Mouse (Mus musculus) embryo, embryonic 11.5 days (tissue): ENCODE measurements at regions not wholly inside any gene's neighbourhood (a gene's known extent, or its start where the extent isn't known, plus 50 kb on each side); places are given as distances from the start of the nearest gene placed in this dataset.
A peak's percentile ranks its signal among the peaks of the same experiment; 100 is the strongest.

Experiments
- DNase-seq: peaks from one replicate; pipeline ENCODE4 v3.0.0-alpha.2; 2012; ENCODE audit warnings: low read depth, low spot score

DNA sequence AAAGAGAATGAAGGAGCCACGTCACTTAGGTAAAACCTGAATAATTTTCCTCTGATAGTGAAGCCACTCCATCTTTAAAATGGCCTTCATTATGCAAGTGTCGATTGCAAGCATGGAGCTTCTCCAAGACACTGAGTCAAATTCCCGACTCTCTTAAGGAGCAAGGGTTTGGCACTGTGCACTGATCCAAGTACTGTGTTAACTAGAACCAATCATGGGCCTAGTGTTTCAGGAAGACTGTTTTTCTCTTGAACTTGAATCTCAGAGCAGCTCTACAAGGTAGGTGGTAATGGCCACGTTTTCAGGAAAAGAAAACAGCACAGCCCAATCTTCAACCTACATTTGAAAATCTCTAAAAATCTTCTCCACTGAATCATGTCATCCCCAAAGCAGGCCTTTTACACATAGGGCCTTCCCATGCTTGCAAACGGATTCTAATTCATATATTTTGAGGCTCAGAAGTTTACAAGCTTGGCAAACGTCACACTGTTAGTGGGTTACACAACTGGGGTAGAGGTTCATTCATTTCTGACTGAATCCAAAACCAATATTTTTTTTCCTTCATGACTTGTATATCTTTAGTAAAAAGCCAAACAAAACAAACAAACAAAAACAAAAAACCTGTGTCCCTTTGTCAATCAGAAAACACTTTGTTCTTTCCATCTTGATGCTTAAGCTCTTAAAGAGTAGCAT lies 342.2 kb upstream of the Zfp462 start:
- DNase-seq: no peak

DNA sequence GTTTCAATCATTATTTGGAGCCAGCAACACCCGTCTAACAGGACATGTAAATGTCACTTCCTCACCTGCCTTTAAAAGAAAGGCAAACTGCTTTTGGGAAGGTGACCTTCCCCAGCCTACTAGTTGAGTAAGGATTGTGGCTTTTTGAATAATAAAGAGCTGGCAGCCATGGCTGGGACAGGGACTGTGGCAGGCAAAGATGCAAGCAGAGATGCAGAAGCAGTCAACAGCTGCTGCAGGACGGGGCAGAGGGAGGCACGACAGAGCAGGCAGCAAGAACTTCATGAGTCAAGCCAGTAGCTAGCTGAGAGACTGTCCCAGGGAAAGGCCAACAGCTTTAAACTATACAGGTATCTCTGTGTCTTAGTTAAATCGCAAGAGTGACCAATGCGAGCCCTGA lies 334.7 kb upstream of the Zfp462 start:
- no peak for DNase-seq

DNA sequence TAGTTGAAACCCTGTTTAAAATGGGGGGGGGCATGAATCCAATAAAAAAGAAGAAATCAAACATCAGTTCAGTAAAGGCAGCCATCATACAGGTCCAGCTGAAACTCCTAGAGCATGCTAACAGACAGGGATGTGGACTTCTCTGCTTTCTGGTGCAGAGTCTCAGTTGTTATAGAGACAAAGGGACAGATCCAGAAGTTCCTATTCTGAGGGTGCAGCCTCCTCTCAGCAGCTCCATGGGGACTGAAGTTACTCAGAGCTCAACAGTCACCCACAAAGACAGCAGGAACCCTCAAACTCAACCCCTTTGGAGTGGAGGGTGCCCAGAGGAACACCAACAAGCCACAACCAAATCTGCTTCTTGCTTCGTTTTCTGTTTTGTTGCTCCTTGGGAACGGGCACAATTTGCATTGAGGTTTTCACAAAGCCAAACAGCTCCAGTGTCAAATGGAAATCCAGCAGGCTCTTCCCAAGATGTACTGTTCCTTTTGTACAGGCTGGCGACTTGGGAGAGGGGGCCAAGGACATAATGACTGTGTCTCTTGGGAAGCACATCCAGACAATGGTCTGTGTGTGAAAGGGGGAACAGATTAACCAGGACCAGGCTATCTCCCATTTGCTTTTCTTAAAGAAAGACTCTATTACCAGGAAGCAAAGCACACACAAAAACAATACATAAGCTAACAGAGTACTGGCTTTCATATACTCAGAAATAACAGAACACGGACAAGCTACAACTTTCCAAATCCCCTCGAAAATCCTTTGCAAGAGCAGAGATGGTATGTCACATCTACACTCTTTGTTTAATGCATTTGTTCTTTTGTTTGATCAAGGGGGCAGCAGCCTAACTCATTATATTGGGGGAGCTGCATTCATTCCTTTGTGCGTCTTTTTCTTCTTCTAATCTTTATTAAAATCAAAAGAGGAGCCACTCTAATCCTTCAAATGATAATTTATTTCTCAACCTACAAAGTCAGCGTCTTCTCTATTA lies 332.6 kb upstream of the Zfp462 start:
- no peak for DNase-seq

DNA sequence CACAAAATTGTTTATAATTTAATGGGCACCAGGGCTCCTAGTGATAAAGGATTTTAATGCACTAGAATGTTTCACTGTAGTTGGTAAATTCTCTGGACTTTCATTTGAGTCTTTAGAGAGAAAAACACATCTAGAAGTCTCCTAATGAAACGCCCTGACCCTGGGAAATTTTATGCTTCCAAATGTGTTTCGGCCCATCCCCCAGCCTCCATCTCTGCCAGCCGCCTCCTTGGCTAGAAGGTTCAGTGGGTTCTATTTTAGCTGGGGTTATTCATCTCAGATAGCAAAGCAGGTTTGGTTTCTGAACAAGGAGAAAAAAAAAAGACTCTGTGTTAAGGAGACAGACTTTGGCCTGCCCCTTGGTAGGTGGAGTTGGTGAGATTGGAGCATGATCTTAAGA lies 331.8 kb upstream of the Zfp462 start:
- DNase-seq: no peak

DNA sequence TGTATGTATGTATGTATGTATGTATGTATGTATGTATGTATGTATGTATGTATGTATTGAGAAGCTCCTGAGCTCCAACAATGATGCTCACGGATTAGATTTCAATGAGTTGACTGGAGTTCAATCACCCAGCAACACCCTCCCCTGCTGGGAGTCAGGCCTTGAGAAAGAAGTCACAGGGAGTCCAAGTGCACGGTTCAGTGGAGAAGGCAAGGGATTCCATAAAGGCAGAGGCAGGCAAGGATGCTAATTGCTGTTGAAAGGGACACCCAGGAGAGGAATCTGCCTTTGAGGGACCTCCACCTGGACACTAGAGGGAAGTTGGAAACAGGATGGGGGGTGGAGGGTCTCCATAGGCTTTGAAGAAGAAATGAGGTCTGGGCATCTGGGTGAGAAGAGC lies 331.2 kb upstream of the Zfp462 start:
- DNase-seq: no peak

DNA sequence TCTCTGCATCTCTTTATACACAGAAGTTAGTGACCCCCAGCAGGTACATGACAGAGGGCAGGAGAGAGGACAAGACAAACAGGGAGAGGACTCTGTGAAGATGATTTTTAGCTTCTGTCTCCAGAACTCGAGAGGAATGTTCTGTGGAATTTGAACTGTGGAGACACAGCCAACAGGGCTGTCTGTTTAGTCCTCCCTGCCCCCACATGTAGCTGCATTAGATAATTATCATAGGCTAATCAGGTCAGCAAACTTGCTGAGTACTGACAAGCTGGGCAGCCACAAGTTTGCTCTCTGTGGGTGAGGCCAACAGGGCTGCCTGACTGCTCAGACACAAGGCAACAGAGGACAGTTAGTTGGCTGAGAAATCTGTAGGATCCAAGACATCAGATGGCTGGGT lies 329.0 kb upstream of the Zfp462 start:
- no peak for DNase-seq

DNA sequence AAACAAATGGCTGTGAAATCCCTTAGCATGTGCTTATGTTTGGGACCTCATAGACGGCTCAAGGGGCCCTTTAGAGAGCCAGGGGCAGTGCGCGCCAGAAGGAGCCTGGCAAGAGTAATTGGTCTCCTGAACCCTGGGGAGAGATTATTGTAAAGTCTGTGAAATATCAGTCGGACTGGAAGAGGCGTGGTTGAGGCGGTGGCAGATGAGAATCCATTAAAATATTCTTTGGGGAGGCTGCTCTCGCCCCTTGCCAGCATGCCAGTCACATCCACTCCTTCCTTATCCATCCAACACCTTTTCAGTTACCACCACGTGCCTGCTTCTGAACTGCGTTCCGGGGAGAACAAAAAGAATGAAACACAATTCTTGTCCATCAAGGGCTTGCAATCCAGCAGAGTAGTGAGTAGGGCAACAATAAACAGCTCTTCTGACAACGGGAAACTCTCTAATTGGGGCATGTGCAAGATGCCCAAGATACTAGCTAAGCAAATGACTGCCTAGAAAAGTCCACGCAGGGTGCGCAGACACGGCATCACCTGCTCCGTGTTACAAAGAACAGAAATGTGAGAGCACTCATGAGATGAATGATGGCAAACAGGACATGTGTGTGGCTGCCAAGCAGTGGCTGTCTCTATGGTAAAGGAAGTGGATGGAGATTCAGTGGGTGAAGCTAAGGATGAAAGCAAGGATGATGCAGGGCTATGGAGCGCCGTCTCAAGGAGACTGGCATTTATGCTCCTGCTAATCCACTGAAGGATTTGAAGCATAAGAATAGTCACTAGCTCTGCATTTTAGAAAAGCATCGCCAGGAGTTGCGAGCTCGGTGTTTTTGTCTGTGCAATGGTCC lies 320.6 kb upstream of the Zfp462 start:
- DNase-seq: no peak

DNA sequence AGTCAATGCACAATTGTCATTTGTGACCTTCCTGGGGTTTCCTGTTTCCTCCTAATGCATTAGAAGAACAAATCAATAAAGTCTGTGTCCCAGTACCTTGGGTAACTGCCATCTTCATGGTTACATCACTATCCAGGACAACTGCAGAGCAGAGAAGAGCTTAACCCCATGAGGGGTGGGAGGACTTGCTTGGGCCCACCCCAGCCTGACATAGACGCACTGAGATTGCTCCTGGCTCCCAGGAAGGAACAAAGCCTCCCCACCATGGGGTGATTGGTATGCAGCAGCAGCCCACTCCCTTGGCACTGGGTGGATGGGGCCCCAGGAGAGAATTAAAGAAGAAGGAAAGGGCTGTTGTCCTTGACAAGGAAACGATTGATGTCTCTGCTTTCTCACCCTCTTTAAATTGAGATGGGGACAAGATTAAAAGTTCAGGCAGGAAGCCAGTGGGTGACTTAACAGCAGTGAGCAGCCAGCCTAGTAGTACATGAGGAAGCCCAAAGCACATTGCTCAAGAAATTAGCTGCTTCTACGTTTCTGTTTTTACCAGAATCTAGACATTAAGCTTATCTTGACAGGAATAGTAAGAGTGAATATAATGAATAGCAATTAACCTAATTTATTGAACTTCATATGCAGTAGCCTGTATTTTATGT lies 307.7 kb upstream of the Zfp462 start:
- no peak for DNase-seq

DNA sequence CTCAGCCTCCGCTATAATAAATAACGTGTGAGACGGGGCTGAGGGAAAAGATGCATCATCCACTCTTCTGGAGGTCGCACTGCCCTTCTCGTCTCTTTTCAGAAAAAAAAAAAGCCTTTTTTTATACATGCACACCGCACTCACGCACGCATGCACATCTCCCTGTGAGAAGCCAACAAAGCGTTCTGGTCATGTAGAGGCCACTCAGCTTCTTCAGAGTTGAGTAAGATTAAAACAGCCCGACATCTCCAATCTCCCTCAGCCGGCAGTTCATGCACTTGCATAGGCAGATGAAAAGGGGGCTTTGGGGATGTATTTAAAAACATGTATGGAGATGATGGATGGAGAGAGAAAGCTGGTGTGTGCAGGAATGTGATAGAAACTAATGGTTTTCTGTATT lies 298.8 kb upstream of the Zfp462 start:
- no peak for DNase-seq

DNA sequence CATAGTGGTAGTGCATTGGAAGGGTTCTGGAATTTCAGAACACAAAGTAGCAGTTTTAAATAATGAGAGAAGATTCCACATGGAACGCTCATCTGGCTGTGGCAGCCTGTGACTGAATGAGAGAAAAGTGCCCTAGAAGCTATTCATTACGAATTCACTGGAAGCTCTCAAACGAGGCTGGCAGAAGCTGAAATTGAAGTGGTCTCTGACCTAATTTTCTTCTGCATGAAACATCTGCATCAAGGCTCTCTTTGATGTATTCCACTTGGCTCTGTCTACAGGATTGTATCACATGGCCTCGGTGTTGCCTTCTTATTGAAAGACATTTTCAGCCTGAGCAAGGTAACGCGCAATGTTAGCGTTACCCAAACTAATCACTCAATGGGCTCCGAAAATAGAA lies 298.4 kb upstream of the Zfp462 start:
- no peak for DNase-seq

DNA sequence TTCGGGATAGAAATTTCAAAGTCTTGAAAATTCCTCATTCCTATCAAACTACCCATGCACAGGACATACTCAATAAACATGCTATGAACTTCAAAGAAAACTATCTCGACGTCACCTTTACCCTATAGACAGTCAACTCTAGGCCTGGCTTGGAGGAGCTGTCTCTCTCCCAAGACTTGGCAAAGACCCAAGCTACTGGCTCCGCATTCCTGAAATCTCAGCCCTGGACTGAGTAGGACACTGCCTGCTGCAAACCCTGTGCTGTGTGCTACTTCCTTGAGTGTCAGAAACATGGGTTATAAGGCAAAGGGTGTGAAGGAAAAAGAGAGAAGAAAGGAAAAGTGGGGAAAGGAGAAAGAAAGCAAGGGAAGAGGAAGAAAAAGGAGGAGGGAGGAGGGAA lies 296.6 kb upstream of the Zfp462 start:
- DNase-seq: no peak

DNA sequence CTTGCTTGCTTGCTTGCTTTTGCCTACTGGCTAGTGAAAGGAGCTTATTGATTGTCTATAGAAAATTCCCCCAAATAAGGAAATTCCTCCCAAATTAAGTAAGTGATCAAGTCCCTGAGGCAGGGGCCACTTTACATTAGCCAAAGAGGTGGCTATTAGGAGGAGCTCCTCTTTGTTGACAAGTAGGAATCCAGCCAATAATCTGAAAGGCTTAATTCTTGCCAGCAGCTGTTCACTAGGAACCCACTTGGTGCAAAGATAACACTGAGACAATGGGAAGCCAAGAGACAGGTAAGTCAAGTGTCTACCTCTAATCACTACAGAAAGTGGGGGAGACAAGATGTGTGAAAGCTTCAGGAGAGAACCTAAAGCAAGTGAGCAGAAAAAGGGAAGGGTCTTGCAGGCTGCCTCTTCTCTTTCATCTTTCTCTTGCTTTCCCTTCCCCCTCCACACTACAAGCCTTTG lies 293.2 kb upstream of the Zfp462 start:
- DNase-seq: no peak

DNA sequence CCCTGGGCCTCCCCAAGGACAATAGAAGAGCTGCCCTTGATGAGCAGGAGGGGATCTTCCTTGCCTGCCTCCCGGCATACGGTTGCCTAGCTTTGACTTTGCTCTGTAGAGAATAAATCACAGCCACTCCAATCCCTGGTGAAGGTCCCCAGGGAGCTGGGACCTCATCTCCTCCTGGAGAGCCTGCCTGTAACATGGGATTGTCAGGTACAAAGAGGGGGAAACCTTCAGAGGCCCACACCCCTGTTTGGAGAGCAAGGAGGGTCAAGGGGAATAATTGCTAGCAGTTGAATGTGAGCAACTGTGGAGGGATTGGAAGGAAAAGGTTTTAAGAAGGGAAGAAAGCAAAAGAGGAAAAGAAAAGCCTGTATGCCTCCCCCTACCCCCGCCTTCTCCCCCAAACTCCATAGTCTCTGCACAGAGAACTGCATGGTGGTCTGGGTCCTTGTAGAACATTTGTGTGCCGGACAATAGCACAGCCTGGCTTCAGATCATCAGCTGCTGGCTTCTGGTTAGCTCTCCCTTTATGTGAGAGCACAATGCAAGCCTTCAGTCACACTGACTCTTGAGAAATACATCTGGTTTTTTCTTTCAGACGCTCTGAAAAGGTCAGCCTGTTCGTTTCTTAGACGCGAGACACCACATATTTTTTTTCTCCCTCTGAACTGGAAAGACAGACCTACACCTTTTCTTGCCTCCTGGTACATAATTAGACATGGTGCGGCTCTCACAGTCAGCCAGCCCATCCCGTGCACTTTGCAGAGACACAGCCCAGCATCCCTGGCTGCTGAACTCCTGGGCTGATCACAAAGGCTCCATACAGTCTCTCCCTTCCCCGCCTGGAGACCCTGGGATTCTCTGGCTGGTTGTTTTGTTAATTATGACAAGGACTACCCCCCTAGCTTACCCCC lies 292.5 kb upstream of the Zfp462 start:
- DNase-seq: peak; percentile 27

DNA sequence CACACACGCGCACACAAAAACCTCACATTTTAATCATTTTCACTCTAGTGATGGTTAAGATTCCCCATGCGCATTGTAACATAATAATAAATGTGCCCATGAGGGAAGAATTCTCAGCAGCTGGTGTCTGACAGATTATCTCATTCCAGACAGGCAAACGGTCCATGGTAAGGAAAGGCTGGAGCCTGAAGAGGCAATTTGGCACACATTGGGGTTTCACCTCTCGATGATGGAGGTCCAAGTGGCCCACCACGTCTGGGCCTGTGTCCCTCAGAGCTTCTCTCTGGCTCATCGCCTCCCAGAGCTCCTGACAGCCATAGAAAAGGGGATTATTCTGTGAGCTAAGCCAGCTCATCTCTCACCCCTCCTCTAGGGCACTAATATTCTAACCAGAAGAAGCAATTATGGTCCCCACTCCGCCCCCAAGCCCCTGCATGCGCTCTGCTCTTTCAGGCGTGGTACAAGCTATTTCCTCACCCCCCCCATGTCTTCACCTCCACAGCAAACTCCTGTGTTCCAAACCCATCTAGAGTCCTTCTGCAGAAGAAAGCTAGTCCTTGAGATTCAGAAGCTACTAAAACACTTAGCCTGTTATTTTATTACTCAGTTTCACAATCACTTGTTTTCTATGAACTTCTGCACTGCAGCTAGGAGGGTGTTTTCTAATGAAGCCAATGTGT lies 291.6 kb upstream of the Zfp462 start:
- DNase-seq: peak; percentile 14
